Mouse (Mus musculus): ENCODE data around the gene B3gat3. TPM values are rescaled to one million over a fixed set of nuclear protein-coding genes. Genes with fewer than 3 reads are reported as not detected.

The B3gat3 gene
- polyA plus RNA-seq, 1 experiment = 79.0 TPM

Other genes with a start within 250 kb of the B3gat3 start
- gene Slc3a2, start 197.0 kb upstream of the B3gat3 start, polyA plus RNA-seq (2012; rRNA removed; ENCODE audit: low replicate concordance) = 156 and 200 TPM in 2 replicates
- gene Wdr74, start 184.5 kb upstream of the B3gat3 start, polyA plus RNA-seq (2012; rRNA removed; ENCODE audit: low replicate concordance) = 25.6 and 42.9 TPM in 2 replicates
- not detected in 2 replicates for gene 1700092M07Rik, start 179.7 kb upstream of the B3gat3 start, polyA plus RNA-seq (2012; rRNA removed; ENCODE audit: low replicate concordance)
- gene Stx5a, start 179.0 kb upstream of the B3gat3 start, polyA plus RNA-seq (2012; rRNA removed; ENCODE audit: low replicate concordance) = 73.4 and 84.9 TPM in 2 replicates
- 75.3 and 140 TPM in 2 replicates for gene Nxf1, start 163.3 kb upstream of the B3gat3 start, polyA plus RNA-seq (2012; rRNA removed; ENCODE audit: low replicate concordance)
- gene Tmem223, start 149.4 kb upstream of the B3gat3 start, polyA plus RNA-seq (2012; rRNA removed; ENCODE audit: low replicate concordance) = 300 and 304 TPM in 2 replicates
- gene Tmem179b, start 145.9 kb upstream of the B3gat3 start, polyA plus RNA-seq (2012; rRNA removed; ENCODE audit: low replicate concordance) = 133 and 165 TPM in 2 replicates
- 15.2 and 17.4 TPM in 2 replicates for gene Taf6l, start 134.0 kb upstream of the B3gat3 start, polyA plus RNA-seq (2012; rRNA removed; ENCODE audit: low replicate concordance)
- 30.3 and 61.5 TPM in 2 replicates for gene Polr2g, start 121.8 kb upstream of the B3gat3 start, polyA plus RNA-seq (2012; rRNA removed; ENCODE audit: low replicate concordance)
- 2.4 and 3.2 TPM in 2 replicates for gene Zbtb3, start 117.8 kb upstream of the B3gat3 start, polyA plus RNA-seq (2012; rRNA removed; ENCODE audit: low replicate concordance)
- 10.7 and 20.5 TPM in 2 replicates for gene Ttc9c, start 101.0 kb upstream of the B3gat3 start, polyA plus RNA-seq (2012; rRNA removed; ENCODE audit: low replicate concordance)
- gene Hnrnpul2, start 100.4 kb upstream of the B3gat3 start, polyA plus RNA-seq (2012; rRNA removed; ENCODE audit: low replicate concordance) = 13.8 and 14.4 TPM in 2 replicates
- gene AC129217.1, start 90.6 kb upstream of the B3gat3 start, polyA plus RNA-seq (2012; rRNA removed; ENCODE audit: low replicate concordance) = not detected in 2 replicates
- gene Bscl2, start 82.9 kb upstream of the B3gat3 start, polyA plus RNA-seq (2012; rRNA removed; ENCODE audit: low replicate concordance) = 568 and 621 TPM in 2 replicates
- 0.34 and 0.65 TPM in 2 replicates for gene Gng3, start 81.2 kb upstream of the B3gat3 start, polyA plus RNA-seq (2012; rRNA removed; ENCODE audit: low replicate concordance)
- gene Lrrn4cl, start 69.6 kb upstream of the B3gat3 start, polyA plus RNA-seq (2012; rRNA removed; ENCODE audit: low replicate concordance) = 14.0 and 20.9 TPM in 2 replicates
- 98.5 and 113 TPM in 2 replicates for gene Ubxn1, start 48.9 kb upstream of the B3gat3 start, polyA plus RNA-seq (2012; rRNA removed; ENCODE audit: low replicate concordance)
- 24.0 and 25.0 TPM in 2 replicates for gene Uqcc3, start 39.5 kb upstream of the B3gat3 start, polyA plus RNA-seq (2012; rRNA removed; ENCODE audit: low replicate concordance)
- 1.1 and 3.0 TPM in 2 replicates for gene Lbhd1, start 36.6 kb upstream of the B3gat3 start, polyA plus RNA-seq (2012; rRNA removed; ENCODE audit: low replicate concordance)
- gene Gm49403, start 36.4 kb upstream of the B3gat3 start, polyA plus RNA-seq (2012; rRNA removed; ENCODE audit: low replicate concordance) = not detected in 2 replicates
- 9.6 and 10.3 TPM in 2 replicates for gene 1810009A15Rik, start 31.5 kb upstream of the B3gat3 start, polyA plus RNA-seq (2012; rRNA removed; ENCODE audit: low replicate concordance)
- gene Gm49416, start 31.4 kb upstream of the B3gat3 start, polyA plus RNA-seq (2012; rRNA removed; ENCODE audit: low replicate concordance) = not detected in 2 replicates
- 28.9 and 29.0 TPM in 2 replicates for gene Ints5, start 27.4 kb upstream of the B3gat3 start, polyA plus RNA-seq (2012; rRNA removed; ENCODE audit: low replicate concordance)
- gene Ganab, start 22.3 kb upstream of the B3gat3 start, polyA plus RNA-seq (2012; rRNA removed; ENCODE audit: low replicate concordance) = 97.1 and 165 TPM in 2 replicates
- gene Rom1, start 9.0 kb downstream of the B3gat3 start, polyA plus RNA-seq (2012; rRNA removed; ENCODE audit: low replicate concordance) = 15.7 and 17.6 TPM in 2 replicates
- 70.7 and 78.1 TPM in 2 replicates for gene Eml3, start 9.2 kb downstream of the B3gat3 start, polyA plus RNA-seq (2012; rRNA removed; ENCODE audit: low replicate concordance)
- 17.1 and 24.8 TPM in 2 replicates for gene Mta2, start 21.5 kb downstream of the B3gat3 start, polyA plus RNA-seq (2012; rRNA removed; ENCODE audit: low replicate concordance)
- 20.2 and 22.1 TPM in 2 replicates for gene Tut1, start 33.5 kb downstream of the B3gat3 start, polyA plus RNA-seq (2012; rRNA removed; ENCODE audit: low replicate concordance)
- 173 and 301 TPM in 2 replicates for gene Eef1g, start 46.7 kb downstream of the B3gat3 start, polyA plus RNA-seq (2012; rRNA removed; ENCODE audit: low replicate concordance)
- 27.4 and 46.3 TPM in 2 replicates for gene Ahnak, start 68.9 kb downstream of the B3gat3 start, polyA plus RNA-seq (2012; rRNA removed; ENCODE audit: low replicate concordance)
- gene Scgb1a1, start 167.6 kb downstream of the B3gat3 start, polyA plus RNA-seq (2012; rRNA removed; ENCODE audit: low replicate concordance) = 32.8 and 35.9 TPM in 2 replicates
- 2.2 and 3.0 TPM in 2 replicates for gene Asrgl1, start 215.3 kb downstream of the B3gat3 start, polyA plus RNA-seq (2012; rRNA removed; ENCODE audit: low replicate concordance)